Mouse (Mus musculus) megakaryocyte, embryonic 14.5 days (primary cell): Measurements from ENCODE around the gene Plekhb1.

Experiments
- FLI1 ChIP-seq: IDR thresholded peaks from 2 replicates; pipeline ENCODE4 v1.6.1; 2012; ENCODE audit warnings: low read length, inconsistent platforms, mixed read lengths
- GATA1 ChIP-seq: IDR thresholded peaks from 3 replicates; pipeline ENCODE4 v1.6.1; 2012; ENCODE audit warnings: mixed read lengths, low read length, inconsistent platforms, borderline replicate concordance

- TF ChIP-seq GATA1 (no peak), FLI1 (no peak)
These were observed 13.1 kb downstream of the Plekhb1 start for GRCm38 (mm10) chr7:100649095-100649494.
